Mouse (Mus musculus) liver, embryonic 15.5 days (tissue): ENCODE data around the gene Gm20388. TPM values are rescaled to one million over a fixed set of nuclear protein-coding genes. Genes with fewer than 3 reads are reported as not detected.

Experiments
- ATAC-seq: fragments of 200-750 bp; cut with Nextera tagmentation; 2 replicates; pipeline ENCODE4 v1.8.0; 2017; ENCODE audit warnings: moderate number of reproducible peaks, mild to moderate bottlenecking, moderate library complexity; ENCODE audit not compliant: insufficient read depth
- H3K27ac ChIP-seq: fragments of 300-500 bp; sonication (generic); replicated peaks from 2 replicates; pipeline ENCODE4 v1.5.1; 2015; ENCODE audit warnings: mild to moderate bottlenecking, inconsistent platforms
- H3K27me3 ChIP-seq: fragments of 300-500 bp; sonication (generic); 2 replicates; pipeline ENCODE4 v1.6.1; 2015; ENCODE audit warnings: mild to moderate bottlenecking, inconsistent platforms
- H3K36me3 ChIP-seq: fragments of 300-500 bp; sonication (generic); replicated peaks from 2 replicates; pipeline ENCODE4 v1.6.1; 2015; ENCODE audit warnings: moderate library complexity, mild to moderate bottlenecking, inconsistent platforms
- H3K4me1 ChIP-seq: fragments of 300-500 bp; sonication (generic); replicated peaks from 2 replicates; pipeline ENCODE4 v1.6.1; 2015; ENCODE audit warnings: inconsistent platforms
- H3K4me2 ChIP-seq: fragments of 300-500 bp; sonication (generic); 2 replicates; pipeline ENCODE4 v1.6.1; 2015; ENCODE audit warnings: moderate library complexity, mild to moderate bottlenecking, inconsistent platforms
- H3K4me3 ChIP-seq: fragments of 300-500 bp; sonication (generic); replicated peaks from 2 replicates; pipeline ENCODE4 v1.5.1; 2015; ENCODE audit warnings: mild to moderate bottlenecking, inconsistent platforms
- H3K9ac ChIP-seq: fragments of 300-500 bp; sonication (generic); 2 replicates; pipeline ENCODE4 v1.6.1; 2015; ENCODE audit warnings: moderate library complexity, mild to moderate bottlenecking, inconsistent platforms
- H3K9me3 ChIP-seq: fragments of 300-500 bp; sonication (generic); replicated peaks from 2 replicates; pipeline ENCODE4 v1.6.1; 2016; ENCODE audit warnings: inconsistent platforms
- WGBS: fragments of 180-500 bp; shearing (Covaris S2); methylation state at CpG from one replicate; pipeline ENCODE4 v1.1.7; 2015; ENCODE audit warnings: mixed read lengths; ENCODE audit not compliant: insufficient replicate concordance; 5-methylcytosine and 5-hydroxymethylcytosine counted together
- polyA plus RNA-seq: library from polyadenylated mRNA; unstranded; fragments of >200 nt; fragmentation: Nextera tagmentation; extraction: Ambion mirVana; gene quantifications from 2 replicates; pipeline ENCODE4 v1.2.1, GENCODE M21; 2015

The Gm20388 gene
- polyA plus RNA-seq, 1 experiment from 2014 or later, result not detected

DNA sequence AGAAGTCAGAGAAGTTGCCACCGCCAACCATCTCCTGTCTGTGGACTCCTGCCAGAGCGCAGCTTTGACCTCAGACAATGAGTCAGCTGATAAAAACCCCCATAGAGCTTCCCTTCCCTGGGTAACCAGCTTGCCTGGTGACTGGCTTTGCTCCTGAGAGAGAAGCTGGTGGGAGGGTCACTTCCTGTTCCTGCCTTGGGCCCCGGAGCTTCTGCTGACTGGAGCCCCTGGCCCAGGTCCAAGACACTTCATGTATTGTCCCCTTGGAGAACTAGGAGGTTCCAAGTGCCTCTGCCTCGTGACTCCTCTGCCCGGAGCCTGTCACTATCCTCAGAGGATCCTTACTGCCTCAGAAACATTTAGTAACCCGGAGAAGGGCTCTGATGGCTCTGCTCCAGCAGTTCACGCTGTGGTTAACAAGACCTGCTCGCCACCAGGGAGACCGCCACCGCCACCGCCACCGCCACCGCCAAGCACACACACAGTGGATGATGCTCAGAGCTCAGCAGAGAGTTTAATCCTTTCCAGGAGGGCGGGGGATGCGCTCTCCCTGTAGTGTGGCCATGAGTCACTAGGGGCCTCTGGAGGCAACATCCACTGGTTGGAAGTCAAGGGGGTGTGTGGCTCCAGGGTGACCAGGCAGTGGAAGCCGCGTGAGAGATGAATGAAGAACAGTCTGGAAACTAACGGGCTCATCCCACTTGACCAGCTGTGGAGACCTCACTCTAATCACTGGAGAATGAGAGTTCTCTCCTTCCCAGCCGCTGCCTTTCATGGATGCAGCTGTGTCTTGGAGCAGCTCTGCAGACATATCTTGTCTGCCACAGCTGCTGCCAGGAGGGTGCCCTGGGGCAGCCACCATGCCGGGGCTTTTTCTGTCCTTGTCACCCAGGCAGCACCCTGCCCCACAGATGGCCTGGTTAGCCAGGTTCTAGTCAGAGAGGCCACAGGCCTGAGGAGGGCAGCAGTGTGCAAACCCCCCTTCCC is 653.5 kb downstream of the Gm20388 start:
- H3K27ac ChIP-seq, result peak overlapping the region; percentile 42
- peak; percentile 40 for ATAC-seq
- H3K4me3 ChIP-seq, result no peak overlapping the region
- H3K27me3 ChIP-seq, result no peaks in the 10 kb centered on the region
- peaks cover 97% of the 10 kb centered on the region for H3K36me3 ChIP-seq
- no peaks in the 10 kb centered on the region for H3K9me3 ChIP-seq
- no peak overlapping the region for H3K4me2 ChIP-seq
- H3K4me1 ChIP-seq, result peaks cover 43% of the 10 kb centered on the region
- 59% methylated on average over 20 of the region's 20 CpGs for WGBS
- no peak overlapping the region for H3K9ac ChIP-seq

DNA sequence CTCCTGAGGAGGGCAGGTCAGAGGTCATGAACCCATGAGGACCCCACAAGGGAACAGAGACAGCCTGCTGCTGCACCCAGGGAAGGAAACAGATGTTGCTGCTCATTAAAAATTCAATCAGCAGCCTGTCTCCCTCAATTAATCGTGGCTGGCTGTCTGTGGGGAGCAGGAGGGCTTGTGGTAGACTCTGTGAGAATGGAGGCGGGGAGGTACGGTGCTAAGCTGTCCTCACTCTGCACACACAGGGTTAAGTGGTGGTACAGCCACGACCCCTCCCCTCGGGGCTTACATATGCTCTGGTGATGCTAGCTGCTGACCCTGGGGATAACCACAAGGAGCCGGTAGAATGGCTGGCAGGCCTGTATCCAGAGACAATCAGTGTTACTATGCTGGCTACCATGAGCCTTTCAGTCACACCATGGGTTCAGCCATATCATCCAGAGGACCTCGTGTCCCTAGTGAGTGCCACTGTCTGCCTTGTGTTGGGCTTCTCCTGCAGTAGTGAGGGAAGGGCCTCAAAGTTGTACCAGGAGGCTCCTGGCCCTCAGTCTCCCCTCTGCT is 654.6 kb downstream of the Gm20388 start:
- Histone ChIP-seq H3K4me2 (no peak overlapping the region), H3K4me1 (peaks cover 40% of the 10 kb centered on the region), H3K36me3 (peaks cover 99% of the 10 kb centered on the region), H3K4me3 (no peak overlapping the region), H3K27me3 (no peaks in the 10 kb centered on the region), H3K27ac (no peak overlapping the region), H3K9me3 (no peaks in the 10 kb centered on the region), H3K9ac (no peak overlapping the region)
- 68% methylated on average over 7 of the region's 7 CpGs for WGBS
- no peak for ATAC-seq

DNA sequence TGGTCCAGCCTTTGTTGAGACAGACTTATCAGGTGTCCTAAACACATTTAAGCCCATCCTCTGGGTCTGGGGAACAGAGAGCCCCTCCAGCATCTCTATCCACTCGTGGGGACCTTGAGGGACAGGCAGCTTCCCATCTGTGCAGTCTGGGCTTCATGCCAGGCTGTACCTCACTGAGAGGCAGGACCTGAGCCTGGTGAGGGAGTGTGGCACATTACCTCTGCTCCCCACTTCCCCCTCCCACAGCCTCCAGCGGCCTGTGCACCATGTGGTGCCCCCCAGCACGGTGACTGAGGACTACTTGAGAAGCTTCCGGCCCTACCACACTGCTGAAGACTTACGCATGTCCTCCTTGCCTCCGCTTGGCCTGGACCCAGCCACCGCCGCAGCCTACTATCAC is 656.0 kb downstream of the Gm20388 start:
- Histone ChIP-seq H3K36me3 (peaks cover 100% of the 10 kb centered on the region), H3K4me2 (no peak overlapping the region), H3K9ac (no peak overlapping the region), H3K9me3 (no peaks in the 10 kb centered on the region), H3K27me3 (no peaks in the 10 kb centered on the region), H3K27ac (no peak overlapping the region), H3K4me1 (peaks cover 37% of the 10 kb centered on the region), H3K4me3 (no peak overlapping the region)
- ATAC-seq, result no peak
- WGBS, result 90% methylated on average over 8 of the region's 8 CpGs

DNA sequence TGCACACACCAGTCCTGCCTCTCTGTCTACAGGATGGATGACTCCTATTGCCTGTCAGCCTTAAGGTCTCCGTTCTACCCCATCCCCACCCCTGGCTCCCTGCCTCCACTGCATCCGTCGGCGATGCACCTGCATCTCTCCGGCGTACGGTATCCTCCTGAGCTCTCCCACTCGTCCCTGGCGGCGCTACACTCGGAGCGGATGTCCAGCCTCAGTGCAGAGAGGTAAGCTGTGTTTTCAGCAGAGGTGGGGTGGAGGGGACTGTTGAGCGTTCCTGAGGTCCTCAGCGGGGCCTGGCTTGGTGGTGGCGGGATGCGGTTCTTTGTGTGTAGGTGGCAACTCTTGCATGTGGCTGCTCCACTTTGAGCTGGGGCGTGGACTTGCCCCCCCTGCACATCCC is 657.1 kb downstream of the Gm20388 start:
- H3K4me1 ChIP-seq, result peaks cover 31% of the 10 kb centered on the region
- WGBS, result 96% methylated on average over 17 of the region's 17 CpGs
- no peak overlapping the region for H3K9ac ChIP-seq
- no peaks in the 10 kb centered on the region for H3K9me3 ChIP-seq
- H3K27me3 ChIP-seq, result no peaks in the 10 kb centered on the region
- H3K27ac ChIP-seq, result no peak overlapping the region
- H3K36me3 ChIP-seq, result peaks cover 100% of the 10 kb centered on the region
- H3K4me2 ChIP-seq, result no peak overlapping the region
- no peak for ATAC-seq
- H3K4me3 ChIP-seq, result no peak overlapping the region

DNA sequence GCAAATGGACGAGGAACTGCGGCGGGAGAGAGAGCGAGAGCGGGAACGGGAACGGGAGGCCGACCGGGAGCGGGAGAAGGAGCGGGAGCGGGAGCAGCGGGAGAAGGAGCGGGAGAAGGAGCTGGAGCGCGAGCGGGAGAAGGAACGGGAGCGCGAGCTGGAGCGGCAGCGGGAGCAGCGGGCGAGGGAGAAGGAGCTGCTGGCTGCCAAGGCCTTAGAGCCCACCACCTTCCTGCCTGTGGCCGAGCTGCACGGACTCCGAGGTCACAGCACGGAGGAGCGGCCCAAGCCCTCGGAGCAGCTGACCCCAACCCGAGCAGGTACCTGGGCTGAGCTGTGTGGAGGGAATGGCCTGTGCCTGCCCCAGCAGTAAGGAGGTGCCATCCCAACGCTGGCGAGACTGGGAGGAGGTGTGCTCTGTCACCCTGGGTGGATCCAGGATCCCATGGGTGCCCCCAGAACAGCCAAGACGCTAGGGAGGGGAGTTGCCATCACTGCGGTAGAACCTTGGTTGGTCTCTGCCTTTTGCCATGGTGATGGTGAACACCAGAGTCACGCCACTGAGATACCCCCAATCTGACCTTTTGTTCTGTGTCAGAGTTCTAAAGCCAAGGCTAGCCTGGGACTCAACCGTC is 657.6 kb downstream of the Gm20388 start:
- no peak for ATAC-seq
- Histone ChIP-seq H3K4me3 (no peak overlapping the region), H3K9ac (no peak overlapping the region), H3K9me3 (no peaks in the 10 kb centered on the region), H3K4me2 (no peak overlapping the region), H3K36me3 (peaks cover 100% of the 10 kb centered on the region), H3K27me3 (no peaks in the 10 kb centered on the region), H3K4me1 (peaks cover 29% of the 10 kb centered on the region), H3K27ac (no peak overlapping the region)
- 92% methylated on average over 37 of the region's 37 CpGs for WGBS

DNA sequence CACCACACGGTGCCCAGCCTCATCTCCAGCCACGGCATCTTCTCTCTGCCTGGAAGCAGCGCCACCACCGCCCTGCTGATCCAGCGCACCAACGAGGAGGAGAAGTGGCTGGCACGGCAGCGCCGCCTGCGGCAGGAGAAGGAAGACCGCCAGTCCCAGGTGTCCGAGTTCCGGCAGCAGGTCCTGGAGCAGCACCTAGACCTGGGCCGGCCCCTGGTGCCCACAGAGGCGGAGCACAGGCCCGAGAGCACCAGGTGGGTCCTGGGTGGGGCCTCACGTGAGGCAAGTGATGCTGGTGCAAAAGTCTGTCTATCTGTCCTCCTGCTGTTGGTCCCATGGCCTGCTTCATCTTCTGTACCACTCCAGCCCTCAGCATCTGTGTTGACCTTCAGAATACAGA is 658.5 kb downstream of the Gm20388 start:
- Histone ChIP-seq H3K4me3 (no peak overlapping the region), H3K27me3 (no peaks in the 10 kb centered on the region), H3K4me1 (peaks cover 22% of the 10 kb centered on the region), H3K4me2 (no peak overlapping the region), H3K9me3 (no peaks in the 10 kb centered on the region), H3K27ac (no peak overlapping the region), H3K9ac (no peak overlapping the region), H3K36me3 (peaks cover 100% of the 10 kb centered on the region)
- 83% methylated on average over 17 of the region's 17 CpGs for WGBS
- ATAC-seq, result no peak

DNA sequence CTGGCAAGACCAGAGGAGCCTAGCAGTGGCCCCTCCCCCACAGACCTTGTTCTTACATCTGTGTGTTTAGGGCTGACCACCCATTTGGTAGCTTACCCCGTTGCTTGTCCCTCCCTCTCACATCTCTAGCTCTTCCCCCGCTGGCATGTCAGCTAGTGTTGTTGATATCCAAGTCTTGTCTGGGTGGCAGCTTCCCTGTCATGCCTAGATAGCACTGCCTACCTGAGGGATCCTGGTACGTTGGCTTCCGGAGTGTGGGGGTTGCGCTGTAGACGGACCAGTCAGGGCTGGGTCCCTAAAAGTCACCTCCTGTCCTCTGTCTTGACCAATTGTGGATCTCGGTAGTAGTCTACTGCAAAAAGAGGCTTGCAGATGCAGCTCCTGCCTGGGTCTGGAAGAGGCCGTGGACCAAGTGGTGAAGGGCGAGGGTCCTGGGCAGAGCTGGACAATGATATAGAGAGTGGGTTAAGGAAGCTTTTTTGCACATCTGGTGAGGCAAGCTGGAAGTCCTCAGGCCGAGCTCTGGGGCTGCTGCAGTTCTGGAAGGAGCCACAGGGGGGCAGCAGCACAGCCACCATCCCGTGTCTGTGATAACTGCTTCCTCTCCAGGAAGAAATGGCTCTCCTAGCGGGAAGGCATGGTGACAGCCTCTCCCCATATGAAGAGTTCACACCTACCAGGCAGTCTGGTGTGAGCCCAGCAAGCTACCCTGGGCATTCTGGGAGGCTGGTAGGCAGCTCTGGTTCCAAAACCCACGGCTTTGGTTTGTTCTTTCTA is 659.5 kb downstream of the Gm20388 start:
- H3K27me3 ChIP-seq, result no peaks in the 10 kb centered on the region
- ATAC-seq, result no peak
- H3K4me1 ChIP-seq, result peaks cover 20% of the 10 kb centered on the region
- no peak overlapping the region for H3K27ac ChIP-seq
- no peak overlapping the region for H3K9ac ChIP-seq
- WGBS, result 56% methylated on average over 13 of the region's 13 CpGs
- H3K4me3 ChIP-seq, result no peak overlapping the region
- no peak overlapping the region for H3K4me2 ChIP-seq
- no peaks in the 10 kb centered on the region for H3K9me3 ChIP-seq
- H3K36me3 ChIP-seq, result peaks cover 100% of the 10 kb centered on the region

DNA sequence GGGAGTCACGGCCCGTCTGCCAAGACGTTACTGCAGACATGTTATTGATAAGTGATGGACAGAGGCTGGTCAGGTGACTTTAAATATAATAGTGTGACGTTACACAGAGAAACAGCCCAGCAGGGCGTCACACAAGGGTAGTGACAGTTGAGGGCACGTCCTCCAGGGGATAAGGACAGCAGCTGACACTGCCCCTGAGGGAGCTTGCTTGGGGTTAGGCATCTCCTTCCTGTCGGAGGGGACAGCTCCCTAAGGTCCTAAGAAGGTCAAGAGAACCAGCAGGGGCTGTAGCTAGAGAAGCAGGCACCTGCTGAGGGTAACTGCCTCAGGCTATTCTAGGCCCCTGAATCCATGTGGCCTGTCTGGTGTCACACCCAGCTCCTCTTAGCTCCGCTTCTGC is 660.9 kb downstream of the Gm20388 start:
- Histone ChIP-seq H3K9me3 (no peaks in the 10 kb centered on the region), H3K27ac (no peak overlapping the region), H3K27me3 (no peaks in the 10 kb centered on the region), H3K36me3 (peaks cover 100% of the 10 kb centered on the region), H3K4me2 (no peak overlapping the region), H3K4me3 (no peak overlapping the region), H3K4me1 (peaks cover 34% of the 10 kb centered on the region), H3K9ac (no peak overlapping the region)
- WGBS, result 82% methylated on average over 8 of the region's 8 CpGs
- no peak for ATAC-seq

DNA sequence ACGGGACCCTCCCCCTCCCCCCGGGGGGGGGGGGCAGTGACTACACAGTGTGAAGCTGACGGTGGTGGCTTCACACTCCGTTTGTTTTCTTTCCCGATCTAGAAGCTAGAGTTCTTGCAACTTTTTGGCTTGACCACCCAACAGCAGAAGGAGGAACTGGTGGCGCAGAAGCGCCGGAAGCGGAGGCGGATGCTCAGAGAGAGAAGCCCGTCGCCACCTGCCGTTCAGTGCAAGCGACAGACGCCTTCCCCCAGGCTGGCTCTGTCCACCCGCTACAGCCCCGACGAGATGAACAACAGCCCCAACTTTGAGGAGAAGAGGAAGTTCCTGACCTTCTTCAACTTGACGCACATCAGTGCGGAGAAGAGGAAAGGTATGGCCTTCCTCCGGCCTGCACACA is 661.9 kb downstream of the Gm20388 start:
- no peak overlapping the region for H3K4me2 ChIP-seq
- H3K9ac ChIP-seq, result no peak overlapping the region
- no peaks in the 10 kb centered on the region for H3K27me3 ChIP-seq
- peaks cover 34% of the 10 kb centered on the region for H3K4me1 ChIP-seq
- no peaks in the 10 kb centered on the region for H3K9me3 ChIP-seq
- H3K36me3 ChIP-seq, result peaks cover 100% of the 10 kb centered on the region
- ATAC-seq, result no peak
- H3K27ac ChIP-seq, result no peak overlapping the region
- no peak overlapping the region for H3K4me3 ChIP-seq
- 74% methylated on average over 21 of the region's 21 CpGs for WGBS

DNA sequence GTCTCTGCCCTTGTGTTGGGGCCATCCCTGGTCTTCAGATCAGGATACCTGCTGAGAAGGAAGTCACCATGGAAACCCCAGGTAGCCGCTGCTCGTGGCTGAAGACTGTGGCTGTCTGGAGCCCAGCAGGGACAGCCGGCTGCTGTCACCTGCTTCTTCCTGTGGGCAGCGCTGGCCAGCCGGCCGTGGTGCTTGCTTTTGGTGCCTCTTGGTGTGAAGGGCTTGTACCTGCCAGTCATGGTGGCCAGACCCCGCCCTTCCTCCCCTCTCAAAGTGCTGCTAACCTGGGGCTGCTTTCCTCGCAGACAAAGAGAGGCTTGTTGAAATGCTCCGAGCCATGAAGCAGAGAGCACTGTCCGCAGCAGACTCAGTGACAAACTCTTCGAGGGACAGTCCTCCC is 663.2 kb downstream of the Gm20388 start:
- Histone ChIP-seq H3K4me1 (peaks cover 34% of the 10 kb centered on the region), H3K27me3 (no peaks in the 10 kb centered on the region), H3K9me3 (no peaks in the 10 kb centered on the region), H3K27ac (no peak overlapping the region), H3K36me3 (peaks cover 100% of the 10 kb centered on the region), H3K4me2 (no peak overlapping the region), H3K4me3 (no peak overlapping the region), H3K9ac (no peak overlapping the region)
- WGBS, result 83% methylated on average over 11 of the region's 11 CpGs
- ATAC-seq, result no peak

DNA sequence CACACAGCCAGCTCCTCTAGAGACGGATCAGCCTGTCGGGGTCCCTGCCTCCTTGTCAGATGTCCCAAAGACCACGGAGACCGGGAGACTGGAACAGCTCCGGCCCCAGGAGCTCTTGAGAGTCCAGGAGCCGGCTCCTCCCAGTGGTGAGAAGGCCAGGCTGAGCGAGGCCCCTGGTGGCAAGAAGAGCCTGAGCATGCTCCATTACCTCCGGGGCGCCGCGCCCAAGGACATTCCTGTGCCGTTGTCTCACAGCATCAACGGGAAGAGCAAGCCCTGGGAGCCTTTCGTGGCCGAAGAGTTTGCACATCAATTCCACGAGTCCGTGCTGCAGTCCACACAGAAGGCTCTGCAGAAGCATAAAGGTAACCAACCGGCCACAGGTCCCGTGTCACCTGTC is 664.3 kb downstream of the Gm20388 start:
- 90% methylated on average over 19 of the region's 19 CpGs for WGBS
- no peaks in the 10 kb centered on the region for H3K9me3 ChIP-seq
- H3K4me2 ChIP-seq, result no peak overlapping the region
- peaks cover 30% of the 10 kb centered on the region for H3K4me1 ChIP-seq
- no peak overlapping the region for H3K9ac ChIP-seq
- H3K27ac ChIP-seq, result no peak overlapping the region
- no peak overlapping the region for H3K4me3 ChIP-seq
- no peak for ATAC-seq
- no peaks in the 10 kb centered on the region for H3K27me3 ChIP-seq
- peaks cover 99% of the 10 kb centered on the region for H3K36me3 ChIP-seq
